Mouse (Mus musculus): ENCODE data around the gene Zfp335. TPM values are rescaled to one million over a fixed set of nuclear protein-coding genes. Genes with fewer than 3 reads are reported as not detected.

Gene Zfp335
- polyA plus RNA-seq, 1 experiment from 2014 or later = 3.6 TPM

GRCm38 (mm10) chr2:164862179-164862861, 49.2 kb downstream of the Zfp335 start:
- Histone ChIP-seq H3K36me3 (ENCODE audit: control insufficient read depth, insufficient read depth) (no peaks in the 10 kb centered on the region), H3K27ac (ENCODE audit: low read depth, low read length) (peak overlapping the region; percentile 46; the same call in 1 of the 2 replicates), H3K9me3 (ENCODE audit: control insufficient read depth) (no peaks in the 10 kb centered on the region), H3K27me3 (replicated peaks; ENCODE audit: control insufficient read depth, insufficient read depth, low read length) (peaks cover 6% of the 10 kb centered on the region), H3K4me2 (replicated peaks; ENCODE audit: low read depth) (no peak overlapping the region), H3K4me3 (ENCODE audit: low read depth, low read length) (no peak overlapping the region), H3K4me1 (replicated peaks; ENCODE audit: control insufficient read depth, insufficient read depth, low read length) (peaks cover 4% of the 10 kb centered on the region; the same call in 1 of the 2 replicates), H3K9ac (ENCODE audit: low read depth, low read length) (no peak overlapping the region)
- TF ChIP-seq CTCF (IDR thresholded peaks at IDR 0.05; ENCODE audit: low read depth) = no peak
- WGBS = 46% methylated on average over 9 of the region's 9 CpGs
- ATAC-seq = peak; percentile 32; the same call in 1 of the 2 replicates

GRCm38 (mm10) chr2:164861094-164861493, 50.5 kb downstream of the Zfp335 start:
- H3K27me3 ChIP-seq (replicated peaks; ENCODE audit: control insufficient read depth, insufficient read depth, low read length) = peaks cover 17% of the 10 kb centered on the region
- H3K4me3 ChIP-seq (ENCODE audit: low read depth, low read length) = no peak overlapping the region
- TF ChIP-seq CTCF (IDR thresholded peaks at IDR 0.05; ENCODE audit: low read depth) = no peak
- no peaks in the 10 kb centered on the region for H3K9me3 ChIP-seq (ENCODE audit: control insufficient read depth)
- WGBS = 68% methylated on average over 4 of the region's 4 CpGs
- no peaks in the 10 kb centered on the region for H3K36me3 ChIP-seq (ENCODE audit: control insufficient read depth, insufficient read depth)
- H3K4me1 ChIP-seq (replicated peaks; ENCODE audit: control insufficient read depth, insufficient read depth, low read length) = peaks cover 9% of the 10 kb centered on the region; the same call in 1 of the 2 replicates
- no peak overlapping the region for H3K9ac ChIP-seq (ENCODE audit: low read depth, low read length)
- no peak for ATAC-seq
- H3K27ac ChIP-seq (ENCODE audit: low read depth, low read length) = no peak overlapping the region
- no peak overlapping the region for H3K4me2 ChIP-seq (replicated peaks; ENCODE audit: low read depth)

DNA sequence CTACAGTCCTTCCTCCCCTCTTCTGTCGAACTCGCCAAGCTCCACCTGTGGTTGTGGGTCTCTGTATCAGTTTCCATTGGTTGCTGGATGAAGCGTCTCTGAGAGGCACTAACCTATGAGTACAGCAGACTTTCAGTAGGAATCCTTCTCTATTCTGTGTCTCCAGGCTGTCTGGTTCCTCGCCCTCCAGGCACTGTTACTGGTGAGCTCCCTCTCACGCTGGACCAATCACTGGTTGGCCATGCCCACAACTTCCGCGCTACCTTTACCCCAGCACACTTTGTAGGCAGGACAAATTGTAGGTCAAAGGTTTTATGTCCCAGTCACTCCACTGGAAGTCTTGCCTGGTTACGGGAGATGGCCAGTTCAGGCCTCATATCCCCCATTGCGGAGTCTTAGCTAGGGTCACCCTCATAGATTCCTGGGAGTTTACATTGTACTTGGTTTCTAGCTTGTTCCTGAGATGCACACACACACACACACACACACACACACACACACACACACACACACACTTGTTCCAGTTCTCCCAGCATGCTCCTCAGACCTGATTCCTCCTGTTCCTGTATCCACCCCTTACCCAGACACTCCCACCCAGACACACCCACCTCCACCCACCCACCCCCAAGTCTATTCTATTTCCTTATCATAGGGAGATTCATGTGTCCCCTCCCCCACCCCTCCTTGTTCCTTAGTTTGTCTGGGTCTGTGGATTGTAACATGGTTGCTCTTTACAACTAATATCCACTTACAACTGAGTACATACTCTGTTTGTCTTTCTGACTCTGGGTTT, 51.7 kb downstream of the Zfp335 start:
- peak overlapping the region; percentile 32 for H3K4me2 ChIP-seq (replicated peaks; ENCODE audit: low read depth)
- H3K9ac ChIP-seq (ENCODE audit: low read depth, low read length) = no peak overlapping the region
- WGBS = 42% methylated on average over 9 of the region's 9 CpGs

GRCm38 (mm10) chr2:164859155-164859554, 52.4 kb downstream of the Zfp335 start:
- Histone ChIP-seq H3K27me3 (replicated peaks; ENCODE audit: control insufficient read depth, insufficient read depth, low read length) (peaks cover 26% of the 10 kb centered on the region), H3K27ac (ENCODE audit: low read depth, low read length) (no peak overlapping the region), H3K4me3 (ENCODE audit: low read depth, low read length) (no peak overlapping the region), H3K36me3 (ENCODE audit: control insufficient read depth, insufficient read depth) (no peaks in the 10 kb centered on the region), H3K4me2 (replicated peaks; ENCODE audit: low read depth) (peak overlapping the region; percentile 32), H3K9me3 (ENCODE audit: control insufficient read depth) (no peaks in the 10 kb centered on the region), H3K4me1 (replicated peaks; ENCODE audit: control insufficient read depth, insufficient read depth, low read length) (peaks cover 9% of the 10 kb centered on the region; the same call in 1 of the 2 replicates), H3K9ac (ENCODE audit: low read depth, low read length) (no peak overlapping the region)
- no peak for ATAC-seq
- no peak for TF ChIP-seq CTCF (IDR thresholded peaks at IDR 0.05; ENCODE audit: low read depth)
- WGBS = 58% methylated on average over 2 of the region's 2 CpGs

More for the DNA sequence above, 51.7 kb downstream of the Zfp335 start:
- peak; percentile 74 for ATAC-seq
- H3K27ac ChIP-seq (ENCODE audit: low read depth, low read length) = no peak overlapping the region
- H3K9me3 ChIP-seq (ENCODE audit: control insufficient read depth) = no peaks in the 10 kb centered on the region
- peaks cover 9% of the 10 kb centered on the region; the same call in 1 of the 2 replicates for H3K4me1 ChIP-seq (replicated peaks; ENCODE audit: control insufficient read depth, insufficient read depth, low read length)
- H3K36me3 ChIP-seq (ENCODE audit: control insufficient read depth, insufficient read depth) = no peaks in the 10 kb centered on the region
- H3K27me3 ChIP-seq (replicated peaks; ENCODE audit: control insufficient read depth, insufficient read depth, low read length) = peaks cover 22% of the 10 kb centered on the region
- TF ChIP-seq CTCF (IDR thresholded peaks at IDR 0.05; ENCODE audit: low read depth) = no peak
- no peak overlapping the region for H3K4me3 ChIP-seq (ENCODE audit: low read depth, low read length)

- Histone ChIP-seq H3K4me1 (replicated peaks; ENCODE audit: control insufficient read depth, insufficient read depth, low read length) (peaks cover 9% of the 10 kb centered on the region; the same call in 1 of the 2 replicates), H3K4me3 (ENCODE audit: low read depth, low read length) (peak overlapping the region; percentile 51), H3K4me2 (replicated peaks; ENCODE audit: low read depth) (peak overlapping the region; percentile 81), H3K9me3 (ENCODE audit: control insufficient read depth) (no peaks in the 10 kb centered on the region), H3K9ac (ENCODE audit: low read depth, low read length) (peak overlapping the region; percentile 48), H3K27me3 (replicated peaks; ENCODE audit: control insufficient read depth, insufficient read depth, low read length) (peaks cover 28% of the 10 kb centered on the region), H3K36me3 (ENCODE audit: control insufficient read depth, insufficient read depth) (no peaks in the 10 kb centered on the region), H3K27ac (ENCODE audit: low read depth, low read length) (peak overlapping the region; percentile 28; the same call in 1 of the 2 replicates)
- ATAC-seq = no peak
- 16% methylated on average over 19 of the region's 19 CpGs for WGBS
- no peak for TF ChIP-seq CTCF (IDR thresholded peaks at IDR 0.05; ENCODE audit: low read depth)
Observed at GRCm38 (mm10) chr2:164857842-164858553, 53.6 kb downstream of the Zfp335 start.
